Mouse (Mus musculus) adrenal gland, adult 2 months (tissue): ENCODE measurements around the gene Ciao1. TPM values are rescaled to one million over a fixed set of nuclear protein-coding genes. Genes with fewer than 3 reads are reported as not detected.
A peak's percentile ranks its signal among the peaks of the same experiment; 100 is the strongest.
"Not testable (repeated sequence)": the region's sequence is repeated elsewhere in the genome, so short reads cannot be mapped to it uniquely, and the experiment has no call there.

Experiments used
- DNase-seq: peaks from one replicate; pipeline ENCODE4 v3.0.0; 2021
- polyA plus RNA-seq: library from polyadenylated mRNA; depleted of rRNA; stranded (reverse); fragments of >200 nt; gene quantifications from 2 replicates; pipeline ENCODE4 v1.2.3, GENCODE M21; 2012; rRNA removed
- total RNA-seq, 2 experiments: library from RNA; stranded (reverse); gene quantifications; 2 replicates each; pipeline ENCODE4 v1.2.3; 2021

Ciao1 gene
- total and polyA plus RNA-seq, 3 experiments: 59.3 to 127 (median 82.1) TPM

DNA sequence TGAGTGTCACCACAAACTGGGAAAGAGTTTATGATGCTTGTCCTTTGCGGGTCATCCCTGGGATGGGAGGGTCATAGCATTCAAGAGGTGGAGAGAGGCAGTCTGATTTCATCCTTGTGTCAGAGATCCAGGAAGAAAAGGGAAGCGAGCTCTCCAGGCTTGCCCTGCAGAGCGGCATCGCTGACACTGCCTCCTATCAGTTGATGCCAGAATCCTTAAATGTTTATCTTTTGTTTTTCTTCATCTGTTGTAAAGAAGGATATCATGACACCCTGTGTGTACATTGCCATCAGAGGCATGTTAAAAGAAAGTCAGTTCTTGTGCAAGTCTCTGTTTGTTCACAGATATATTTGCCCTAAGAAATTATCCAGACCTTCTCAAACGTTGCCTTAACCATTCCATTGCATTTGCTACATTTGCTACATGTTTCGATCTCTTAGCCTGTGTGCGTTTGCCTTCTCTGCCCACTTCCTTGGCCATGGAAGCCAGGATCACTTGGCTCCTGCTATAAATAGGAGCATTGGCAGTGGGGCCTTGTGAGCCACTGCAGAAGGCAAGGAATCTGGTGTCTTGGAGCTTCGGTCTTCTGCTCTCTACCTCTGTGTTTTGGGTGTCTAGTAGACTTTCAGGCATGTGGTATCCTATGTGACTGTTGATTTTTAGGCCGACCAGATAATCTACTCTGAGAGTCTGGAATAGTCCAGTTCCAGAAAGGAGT lies 2.8 kb upstream of the Ciao1 start:
- no peak for DNase-seq

- peak; percentile 68 for DNase-seq
Observed at GRCm38 (mm10) chr2:127248334-127249004, 853 bp upstream of the Ciao1 start.

GRCm38 (mm10) chr2:127240065-127240464 lies 7.6 kb downstream of the Ciao1 start:
- peak; percentile 12 for DNase-seq

DNA sequence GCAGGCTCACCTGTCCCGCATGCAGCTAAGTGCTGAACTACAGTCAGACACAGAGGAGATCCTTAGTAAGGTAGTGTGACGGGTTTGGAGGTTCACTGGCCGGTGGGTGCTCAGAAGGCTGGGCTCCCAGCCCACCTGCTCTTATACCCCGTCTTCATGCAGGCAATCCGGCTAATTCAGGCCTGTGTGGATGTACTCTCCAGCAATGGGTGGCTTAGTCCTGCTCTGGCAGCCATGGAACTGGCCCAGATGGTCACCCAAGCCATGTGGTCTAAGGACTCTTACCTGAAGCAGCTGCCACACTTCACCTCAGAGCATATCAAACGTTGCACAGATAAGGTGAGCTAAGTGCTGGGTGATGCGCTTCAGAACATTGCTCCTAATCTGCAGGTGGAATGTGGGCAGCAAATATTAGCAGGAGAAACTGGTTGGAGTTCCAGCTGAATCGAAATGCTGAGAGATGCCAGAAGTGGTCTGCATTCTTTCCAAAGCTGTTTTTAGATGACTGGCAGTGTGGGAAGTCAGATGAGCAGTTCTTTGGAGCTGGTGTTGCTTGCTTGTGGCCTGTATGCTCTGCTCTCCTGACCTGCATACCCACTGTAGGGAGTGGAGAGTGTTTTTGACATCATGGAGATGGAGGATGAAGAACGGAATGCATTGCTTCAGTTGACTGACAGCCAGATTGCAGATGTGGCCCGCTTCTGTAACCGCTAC lies 9.6 kb downstream of the Ciao1 start:
- DNase-seq: no peak

DNA sequence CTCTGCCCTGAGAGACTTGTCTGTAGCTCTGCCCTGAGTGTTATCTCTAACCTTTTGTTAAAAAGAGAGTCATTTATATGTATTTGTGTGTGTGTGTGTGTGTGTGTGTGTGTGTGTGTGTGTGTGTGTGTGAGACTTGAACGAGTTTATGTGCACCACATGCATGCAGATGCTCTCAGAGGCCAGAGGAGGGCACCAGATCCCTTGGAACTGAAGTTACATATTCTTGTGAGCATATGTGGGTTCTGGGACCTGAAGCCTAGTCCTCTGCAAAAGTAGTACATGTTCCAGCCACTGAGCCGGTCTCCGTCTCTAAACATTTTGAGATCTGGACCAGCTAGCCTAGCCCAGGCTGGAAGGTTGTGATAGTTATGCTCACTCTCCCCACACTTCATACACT lies 22.4 kb downstream of the Ciao1 start:
- no peak for DNase-seq

DNA sequence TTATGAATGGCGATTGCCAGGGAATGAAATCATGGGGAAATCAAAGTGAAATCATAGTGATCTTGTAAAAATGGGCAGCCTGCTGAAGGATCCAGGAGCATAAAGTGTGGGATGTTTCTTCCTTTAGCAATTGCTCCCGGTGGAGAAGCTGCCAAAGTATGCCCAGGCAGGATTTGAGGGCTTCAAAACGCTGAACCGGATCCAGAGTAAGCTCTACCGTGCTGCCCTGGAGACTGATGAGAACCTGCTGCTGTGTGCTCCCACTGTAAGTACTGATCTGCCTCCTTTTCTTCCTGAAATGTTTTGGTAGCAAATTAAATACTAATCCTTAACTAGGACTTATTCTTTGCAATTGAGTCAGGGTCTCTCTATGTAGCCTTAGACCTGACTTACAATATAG lies 29.9 kb downstream of the Ciao1 start:
- DNase-seq: no peak

DNA sequence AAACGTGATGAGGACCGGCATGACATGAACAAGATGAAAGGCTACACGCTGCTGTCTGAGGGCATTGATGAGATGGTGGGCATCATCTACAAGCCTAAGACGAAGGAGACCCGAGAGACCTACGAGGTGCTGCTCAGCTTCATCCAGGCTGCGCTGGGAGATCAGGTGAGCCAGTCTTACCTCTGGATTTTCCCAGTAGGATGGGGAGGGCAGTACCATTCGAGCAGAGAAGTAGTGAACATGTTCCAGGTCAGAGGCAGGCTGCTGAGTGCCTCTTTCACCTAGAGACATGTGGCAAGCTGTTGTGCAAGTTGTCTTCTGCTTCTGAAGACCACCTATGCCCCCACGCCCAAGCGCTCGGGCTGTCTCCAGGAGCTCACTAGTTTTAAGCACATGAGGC lies 36.9 kb downstream of the Ciao1 start:
- DNase-seq: no peak

- no peak for DNase-seq
Observed at GRCm38 (mm10) chr2:127208452-127208769, 39.2 kb downstream of the Ciao1 start.

DNA sequence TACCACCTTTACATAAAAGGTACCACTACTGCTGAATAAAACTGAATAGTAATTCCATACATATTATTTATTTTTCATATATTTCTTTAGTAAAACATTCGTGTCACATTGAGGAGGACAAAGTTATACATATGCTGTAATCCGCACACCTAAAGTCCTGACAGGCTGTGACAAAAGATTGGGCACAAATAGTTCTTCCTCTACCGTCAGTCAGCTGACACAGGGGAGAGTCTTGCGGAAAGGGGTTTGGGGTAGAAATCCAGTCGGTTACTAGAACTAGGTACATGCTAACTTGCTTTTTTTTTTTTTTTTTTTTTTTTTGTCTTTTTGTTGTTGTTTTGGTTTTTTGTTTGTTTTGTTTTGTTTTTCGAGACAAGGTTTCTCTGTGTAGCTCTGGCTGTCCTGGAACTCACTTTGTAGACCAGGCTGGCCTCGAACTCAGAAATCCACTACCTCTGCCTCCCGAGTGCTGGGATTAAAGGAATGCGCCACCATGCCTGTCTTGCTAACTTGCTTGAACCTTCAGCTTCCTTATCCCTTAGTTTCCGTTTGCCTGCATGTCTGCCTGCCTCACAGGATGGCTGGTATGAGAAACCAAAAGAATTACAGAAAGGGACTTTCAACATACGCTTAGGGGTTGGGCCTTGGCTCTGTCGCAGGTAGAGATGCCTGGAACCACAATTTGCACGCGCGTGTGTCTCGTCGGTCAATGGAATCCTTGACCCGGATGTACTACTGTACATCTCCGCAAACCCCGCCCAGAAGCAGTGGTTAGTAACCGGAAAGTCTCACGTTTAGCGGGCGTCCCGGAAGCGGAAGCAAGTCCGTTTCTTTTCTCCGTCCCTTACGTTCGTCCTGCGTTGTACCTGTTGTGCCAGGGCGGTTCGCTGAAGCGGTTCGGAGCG lies 39.8 kb downstream of the Ciao1 start, which contains the start of the genes 1810024B03Rik and Snrnp200:
1810024B03Rik (minus strand) TSS at position 734 of the 905 bp plus-strand sequence.
Snrnp200 (plus strand) TSS at position 840 of the 905 bp plus-strand sequence.
- peak; percentile 95 for DNase-seq

DNA sequence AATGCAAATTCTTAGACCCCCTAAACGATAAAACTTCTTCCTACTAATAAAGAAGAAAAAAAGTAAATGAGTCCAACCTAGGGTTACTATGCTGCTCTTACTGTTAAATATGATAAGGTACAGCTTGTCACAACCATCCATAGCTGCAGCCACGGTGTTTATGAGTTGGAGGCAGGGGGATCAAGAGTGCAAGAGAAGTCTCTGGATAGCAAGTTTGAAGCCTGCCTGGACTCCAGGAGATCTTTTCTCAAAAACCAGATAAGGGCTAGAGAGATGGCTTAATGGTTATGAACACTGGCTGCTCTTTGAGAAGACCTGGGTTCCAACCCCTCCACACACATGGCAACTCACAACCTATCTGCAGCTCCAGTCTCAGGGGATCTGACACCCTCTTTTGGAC lies 40.7 kb downstream of the Ciao1 start:
- DNase-seq: no peak

DNA sequence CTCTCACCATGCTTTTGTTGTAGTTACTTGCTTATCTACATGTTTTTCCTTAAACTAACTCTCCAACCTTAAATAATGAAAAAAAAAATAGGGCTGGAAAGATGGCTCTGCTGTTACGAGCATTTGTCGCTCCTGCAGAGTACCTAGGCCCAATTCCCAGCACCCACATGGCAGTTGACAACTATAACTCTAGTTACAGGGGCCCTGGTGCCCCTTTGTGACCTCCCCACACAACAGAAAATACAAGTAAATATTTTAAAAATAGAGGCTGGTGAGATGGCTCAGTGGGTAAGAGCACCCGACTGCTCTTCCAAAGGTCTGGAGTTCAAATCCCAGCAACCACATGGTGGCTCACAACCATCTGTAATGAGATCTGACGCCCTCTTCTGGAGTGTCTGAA lies 41.7 kb downstream of the Ciao1 start:
- not testable (repeated sequence) for DNase-seq

DNA sequence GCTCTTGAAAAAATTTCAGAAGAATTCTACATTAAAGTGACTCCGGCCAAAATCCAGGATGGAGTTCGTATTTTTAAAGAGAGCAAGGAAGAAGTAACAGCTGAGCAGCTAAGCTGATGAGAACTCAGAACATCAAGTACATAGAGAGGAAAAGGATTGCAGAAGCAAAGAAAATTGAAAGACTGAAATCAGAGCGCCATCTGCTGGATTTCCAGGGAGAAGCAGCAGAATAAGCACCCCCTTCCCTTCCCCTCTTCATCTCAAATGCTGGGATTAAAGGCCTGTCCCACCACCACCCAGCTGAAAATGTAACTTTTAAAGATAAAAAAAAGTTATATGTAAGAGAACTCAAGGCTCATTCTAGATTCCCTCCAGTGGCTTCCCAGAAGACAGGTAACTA lies 42.7 kb downstream of the Ciao1 start:
- peak; percentile 36 for DNase-seq

Other genes with a start within 250 kb of the Ciao1 start
- gene Ap4e1, start 239.1 kb downstream of the Ciao1 start, total RNA-seq: 10 to 100 TPM in 1 of 2 experiments, 1 to 10 TPM in 1; 8.3 to 10.6 TPM
- 1.0 TPM in 2 replicates for gene Ap4e1, start 239.1 kb downstream of the Ciao1 start, polyA plus RNA-seq
- 10 to 100 TPM; 24.3 to 27.8 TPM for gene Blvra, start 177.2 kb downstream of the Ciao1 start, total RNA-seq
- 2.9 TPM in 2 replicates for gene Blvra, start 177.2 kb downstream of the Ciao1 start, polyA plus RNA-seq
- 1 to 10 TPM; 1.4 to 2.6 TPM for gene Ncaph, start 113.9 kb downstream of the Ciao1 start, total RNA-seq
- 0.46 and 0.89 TPM in 2 replicates for gene Ncaph, start 113.9 kb downstream of the Ciao1 start, polyA plus RNA-seq
- 1 to 10 TPM; 5.1 to 7.0 TPM for gene Itpripl1, start 104.4 kb downstream of the Ciao1 start, total RNA-seq
- gene Itpripl1, start 104.4 kb downstream of the Ciao1 start, polyA plus RNA-seq: 3.3 and 3.7 TPM in 2 replicates
- gene 1810024B03Rik, start 39.5 kb downstream of the Ciao1 start, total RNA-seq: 1 to 10 TPM; 1.6 to 2.0 TPM
- 1.0 and 1.3 TPM in 2 replicates for gene 1810024B03Rik, start 39.5 kb downstream of the Ciao1 start, polyA plus RNA-seq
- gene Snrnp200, start 39.4 kb downstream of the Ciao1 start, total RNA-seq: 10 to 100 TPM; 66.7 to 69.2 TPM
- 21.0 and 23.7 TPM in 2 replicates for gene Snrnp200, start 39.4 kb downstream of the Ciao1 start, polyA plus RNA-seq
- 10 to 100 TPM; 84.1 to 87.6 TPM for gene Tmem127, start 92 bp upstream of the Ciao1 start, total RNA-seq
- 131 and 150 TPM in 2 replicates for gene Tmem127, start 92 bp upstream of the Ciao1 start, polyA plus RNA-seq
- 100 to 1,000 TPM in 1 of 2 experiments, 10 to 100 TPM in 1; 81.7 to 117 TPM for gene Stard7, start 22.4 kb upstream of the Ciao1 start, total RNA-seq
- 74.4 and 104 TPM in 2 replicates for gene Stard7, start 22.4 kb upstream of the Ciao1 start, polyA plus RNA-seq
- under 1 TPM; 0.17 to 0.76 TPM for gene Dusp2, start 88.3 kb upstream of the Ciao1 start, total RNA-seq
- gene Dusp2, start 88.3 kb upstream of the Ciao1 start, polyA plus RNA-seq: 1.3 and 2.2 TPM in 2 replicates
- not detected for gene Astl, start 90.8 kb upstream of the Ciao1 start, total RNA-seq
- gene Astl, start 90.8 kb upstream of the Ciao1 start, polyA plus RNA-seq: not detected in 2 replicates
- 1 to 10 TPM; 1.6 to 1.9 TPM for gene Adra2b, start 115.4 kb upstream of the Ciao1 start, total RNA-seq
- gene Adra2b, start 115.4 kb upstream of the Ciao1 start, polyA plus RNA-seq: 1.1 and 1.5 TPM in 2 replicates
- gene Gpat2, start 177.4 kb upstream of the Ciao1 start, total RNA-seq: under 1 TPM; 0.14 to 0.31 TPM
- gene Gpat2, start 177.4 kb upstream of the Ciao1 start, polyA plus RNA-seq: 0.19 and 0.61 TPM in 2 replicates
- 10 to 100 TPM; 33.3 to 43.0 TPM for gene Fahd2a, start 196.7 kb upstream of the Ciao1 start, total RNA-seq
- 26.9 and 28.6 TPM in 2 replicates for gene Fahd2a, start 196.7 kb upstream of the Ciao1 start, polyA plus RNA-seq